Mouse (Mus musculus) liver, embryonic 14.5 days (tissue): ENCODE measurements around the gene Igf2r. TPM values are rescaled to one million over a fixed set of nuclear protein-coding genes. Genes with fewer than 3 reads are reported as not detected.

Experiments used
- ATAC-seq: fragments of 200-750 bp; cut with Nextera tagmentation; 2 replicates; pipeline ENCODE4 v1.8.0; 2017; ENCODE audit warnings: moderate number of reproducible peaks, mild to moderate bottlenecking, moderate library complexity; ENCODE audit not compliant: insufficient read depth
- DNase-seq, 3 experiments: peaks; one replicate each; pipeline ENCODE4 v3.0.0-alpha.2; 2012 to 2013; ENCODE audit warnings: low read depth in 3 of 3, low spot score in 3 of 3
- H3K27ac ChIP-seq: fragments of 300-500 bp; sonication (generic); 2 replicates; pipeline ENCODE4 v1.5.1; 2014; ENCODE audit warnings: moderate library complexity, mild to moderate bottlenecking, control low read depth, inconsistent platforms
- H3K27me3 ChIP-seq: fragments of 300-500 bp; sonication (generic); 2 replicates; pipeline ENCODE4 v1.6.1; 2014; ENCODE audit warnings: mild to moderate bottlenecking, low read length, moderate library complexity; ENCODE audit not compliant: control insufficient read depth, insufficient read depth
- H3K36me3 ChIP-seq: fragments of 300-500 bp; sonication (generic); replicated peaks from 2 replicates; pipeline ENCODE4 v1.6.1; 2014; ENCODE audit warnings: low read depth; ENCODE audit not compliant: control insufficient read depth, insufficient read depth
- H3K4me1 ChIP-seq, 2 experiments: fragments of 200-500 bp in 1 of 2; fragments of 300-500 bp in 1 of 2; sonication (generic) in 1 of 2; replicated peaks; 2 replicates each; pipeline ENCODE4 v1.6.1; 2012 to 2014; ENCODE audit warnings: antibody characterized with exemption in 1 of 2, inconsistent platforms in 1 of 2, low read length in 1 of 2; ENCODE audit not compliant: control insufficient read depth in 2 of 2, insufficient read depth in 2 of 2
- H3K4me2 ChIP-seq: fragments of 300-500 bp; sonication (generic); 2 replicates; pipeline ENCODE4 v1.6.1; 2014; ENCODE audit warnings: low read depth, mild to moderate bottlenecking, control low read depth, moderate library complexity
- H3K4me3 ChIP-seq, 2 experiments: fragments of 200-500 bp in 1 of 2; fragments of 300-500 bp in 1 of 2; sonication (generic) in 1 of 2; 2 replicates each; pipeline ENCODE4 v1.5.1; 2012 to 2014; ENCODE audit warnings: low read depth in 2 of 2, low read length in 2 of 2, mild to moderate bottlenecking in 2 of 2, control low read depth in 1 of 2, inconsistent platforms in 1 of 2, moderate library complexity in 1 of 2; ENCODE audit not compliant: insufficient read depth in 1 of 2
- H3K9ac ChIP-seq: fragments of 300-500 bp; sonication (generic); replicated peaks from 2 replicates; pipeline ENCODE4 v1.6.1; 2014; ENCODE audit warnings: mild to moderate bottlenecking, control low read depth, moderate library complexity
- H3K9me3 ChIP-seq: fragments of 300-500 bp; sonication (generic); 2 replicates; pipeline ENCODE4 v1.6.1; 2016; ENCODE audit warnings: low read length, mixed read lengths; ENCODE audit not compliant: control insufficient read depth
- CTCF ChIP-seq: IDR thresholded peaks from 2 replicates; pipeline ENCODE4 v1.5.1; 2016; ENCODE audit warnings: antibody characterized with exemption, low read depth, control low read depth
- EP300 ChIP-seq: IDR thresholded peaks from 2 replicates; pipeline ENCODE4 v1.6.1; 2016; ENCODE audit warnings: antibody characterized with exemption, low read depth
- WGBS: fragments of 180-500 bp; shearing (Covaris S2); extraction: QIAGEN DNeasy Blood & Tissue Kit; methylation state at CpG from one replicate; pipeline ENCODE4 v1.1.7; 2014; ENCODE audit not compliant: insufficient replicate concordance; 5-methylcytosine and 5-hydroxymethylcytosine counted together
- polyA plus RNA-seq, 2 experiments: library from polyadenylated mRNA; depleted of rRNA in 1 of 2; stranded (reverse) in 1 of 2; unstranded in 1 of 2; fragments of >200 nt; fragmentation: Nextera tagmentation in 1 of 2; extraction: Ambion mirVana in 1 of 2; gene quantifications; 2 replicates each; pipeline versions ENCODE4 v1.2.1 to v1.2.3; 2012 to 2014

Igf2r gene
- polyA plus RNA-seq, 2 experiments, result 12.6 to 12.8 TPM

DNA sequence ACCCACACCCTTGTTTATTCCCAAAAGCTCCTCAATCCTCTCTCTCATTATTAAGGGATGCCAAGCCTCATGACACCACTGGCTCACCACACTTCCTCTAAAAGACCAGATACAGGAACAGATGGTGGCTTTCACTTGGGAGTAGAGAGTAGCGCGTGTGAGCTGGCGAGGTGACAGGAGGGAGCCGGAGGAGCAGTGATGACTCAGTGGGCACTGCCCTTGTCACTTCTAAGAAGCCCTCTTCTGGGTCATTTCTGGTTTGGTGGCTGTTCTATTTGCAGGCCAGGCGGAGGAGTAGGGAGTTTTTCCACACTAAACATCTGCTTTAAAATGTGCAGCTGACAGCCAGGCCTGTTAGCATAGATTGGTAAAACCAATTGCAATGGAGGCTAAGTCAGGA lies 11.5 kb downstream of the Igf2r start:
- no peak for ATAC-seq
- no peak for DNase-seq
- H3K27me3 ChIP-seq, result no peaks in the 10 kb centered on the region
- H3K9me3 ChIP-seq, result no peaks in the 10 kb centered on the region
- no peak overlapping the region for H3K27ac ChIP-seq
- 54% methylated on average over 5 of the region's 5 CpGs for WGBS
- no peaks in the 10 kb centered on the region for H3K36me3 ChIP-seq
- no peak overlapping the region for H3K4me2 ChIP-seq
- no peak for TF ChIP-seq EP300
- no peak for TF ChIP-seq CTCF
- H3K9ac ChIP-seq, result no peak overlapping the region
- no peak overlapping the region for H3K4me3 ChIP-seq
- H3K4me1 ChIP-seq, result peaks cover 3 to 24% of the 10 kb centered on the region in 2 experiments

DNA sequence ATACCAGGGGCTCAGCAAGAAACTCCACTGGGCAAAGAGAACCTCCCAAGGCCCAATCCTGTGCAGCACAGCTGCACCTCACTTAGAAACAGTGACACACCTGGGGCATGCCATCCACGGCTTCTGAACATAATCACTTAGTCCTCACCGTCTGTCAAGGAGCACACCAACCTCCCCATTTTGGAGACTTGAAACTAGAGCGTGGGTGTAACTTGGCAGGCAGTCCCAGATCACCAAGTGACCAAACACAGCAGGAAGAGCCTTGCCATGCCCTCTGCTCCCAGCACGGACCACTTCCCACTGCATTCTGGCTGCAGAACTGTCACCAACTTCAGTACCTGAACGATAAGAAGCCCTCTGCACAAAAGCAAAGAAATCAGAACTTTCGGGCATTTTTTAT lies 12.3 kb downstream of the Igf2r start:
- DNase-seq, result no peak
- H3K36me3 ChIP-seq, result no peaks in the 10 kb centered on the region
- no peak overlapping the region for H3K27ac ChIP-seq
- WGBS, result 69% methylated on average over 6 of the region's 6 CpGs
- H3K4me1 ChIP-seq, result peaks cover 4 to 32% of the 10 kb centered on the region in 2 experiments
- H3K9ac ChIP-seq, result no peak overlapping the region
- no peaks in the 10 kb centered on the region for H3K27me3 ChIP-seq
- H3K4me3 ChIP-seq, result no peak overlapping the region
- no peaks in the 10 kb centered on the region for H3K9me3 ChIP-seq
- ATAC-seq, result no peak
- no peak for TF ChIP-seq EP300
- no peak for TF ChIP-seq CTCF
- no peak overlapping the region for H3K4me2 ChIP-seq

DNA sequence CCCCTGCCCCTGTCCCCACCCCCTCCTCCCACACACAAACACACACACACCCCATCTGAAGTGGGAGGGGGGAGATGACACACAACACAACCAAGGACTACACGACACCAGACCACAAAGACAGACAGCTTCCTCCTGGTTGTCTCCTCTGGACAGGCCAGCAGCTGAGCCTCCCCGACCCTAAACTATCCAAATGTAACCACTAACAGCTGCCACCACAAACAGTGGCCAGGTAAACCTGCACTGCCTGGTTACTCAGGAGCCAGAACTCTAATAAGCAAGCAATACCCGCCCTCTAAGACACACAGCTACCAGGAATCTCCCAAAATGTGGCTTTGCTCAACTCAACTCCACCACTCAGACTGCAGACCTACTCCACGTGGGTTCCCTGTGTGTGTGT lies 13.5 kb downstream of the Igf2r start:
- H3K4me1 ChIP-seq, result peaks cover 4 to 29% of the 10 kb centered on the region in 2 experiments; a peak in 3 of 4 replicates

DNA sequence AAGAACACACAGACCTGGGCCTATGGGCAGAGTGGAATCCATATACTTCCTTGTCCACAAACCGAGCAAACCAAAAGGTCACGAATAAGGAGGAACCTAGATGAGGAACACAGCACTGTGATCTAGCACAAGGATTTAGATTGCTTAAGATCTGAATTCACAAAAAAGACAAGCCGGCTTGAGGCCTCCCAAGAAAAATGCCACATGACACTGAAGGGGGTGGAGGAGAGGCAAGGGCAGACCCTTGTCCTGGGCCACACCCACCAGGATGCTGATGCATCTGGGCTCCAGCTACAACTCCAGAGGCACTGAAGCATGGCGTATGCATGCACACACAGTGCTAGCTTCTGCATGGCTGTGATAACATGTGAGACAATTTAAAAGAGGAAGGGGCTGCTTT lies 14.3 kb downstream of the Igf2r start:
- 33% methylated on average over 4 of the region's 4 CpGs for WGBS
- H3K36me3 ChIP-seq, result no peaks in the 10 kb centered on the region
- no peak overlapping the region for H3K4me2 ChIP-seq
- H3K9me3 ChIP-seq, result no peaks in the 10 kb centered on the region
- no peak overlapping the region for H3K4me3 ChIP-seq
- H3K9ac ChIP-seq, result no peak overlapping the region
- no peaks in the 10 kb centered on the region for H3K27me3 ChIP-seq
- peaks cover 4 to 29% of the 10 kb centered on the region in 2 experiments; a peak in 3 of 4 replicates for H3K4me1 ChIP-seq
- no peak for ATAC-seq
- TF ChIP-seq CTCF (no peak), EP300 (no peak)
- no peak for DNase-seq
- H3K27ac ChIP-seq, result no peak overlapping the region

More for the DNA sequence above, 13.5 kb downstream of the Igf2r start:
- H3K4me2 ChIP-seq, result no peak overlapping the region
- no peak overlapping the region for H3K4me3 ChIP-seq
- H3K9ac ChIP-seq, result no peak overlapping the region
- 32% methylated on average over 4 of the region's 4 CpGs for WGBS
- H3K27me3 ChIP-seq, result no peaks in the 10 kb centered on the region
- H3K9me3 ChIP-seq, result no peaks in the 10 kb centered on the region
- no peak overlapping the region for H3K27ac ChIP-seq
- TF ChIP-seq CTCF (no peak), EP300 (no peak)
- DNase-seq, result no peak
- no peak for ATAC-seq
- H3K36me3 ChIP-seq, result no peaks in the 10 kb centered on the region

DNA sequence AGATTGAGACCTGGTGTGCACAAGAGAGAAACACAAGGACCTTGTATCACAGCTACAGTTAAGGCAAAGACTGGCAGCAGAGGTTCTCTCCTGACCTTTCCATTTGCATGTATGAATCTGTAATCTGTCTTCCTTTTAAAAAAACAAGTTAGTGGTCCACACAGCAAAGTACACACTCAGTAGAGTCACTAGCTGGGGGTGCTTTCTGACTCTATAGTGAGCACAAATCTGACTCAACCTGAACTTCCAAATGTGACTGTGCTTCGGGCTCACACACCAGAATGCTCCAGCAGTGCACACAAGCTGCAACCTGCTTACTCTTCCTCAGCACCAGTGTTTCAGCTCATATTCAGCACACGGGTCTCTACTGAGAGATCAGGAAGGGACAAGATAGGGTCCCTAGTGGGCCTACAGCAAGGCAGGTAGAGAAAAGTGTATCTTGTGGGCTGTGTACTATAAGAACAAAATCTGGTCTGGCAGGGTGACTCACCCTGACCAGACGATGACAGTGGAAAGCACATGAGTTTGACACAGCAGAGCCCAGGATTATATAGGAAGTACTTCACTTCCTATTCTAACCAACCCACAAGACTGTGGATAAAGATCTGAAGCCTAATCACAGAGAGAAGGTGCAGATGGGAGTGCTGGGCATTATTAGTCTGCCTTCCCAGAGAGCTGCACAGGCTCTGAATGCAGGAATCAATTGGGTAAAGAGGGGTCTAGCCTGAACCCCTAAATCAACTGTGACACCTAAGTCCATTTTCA lies 15.0 kb downstream of the Igf2r start:
- no peak overlapping the region for H3K4me2 ChIP-seq
- TF ChIP-seq EP300, result no peak
- no peak for TF ChIP-seq CTCF
- no peak overlapping the region for H3K4me3 ChIP-seq
- H3K27me3 ChIP-seq, result no peaks in the 10 kb centered on the region
- no peak overlapping the region for H3K9ac ChIP-seq
- ATAC-seq, result no peak
- H3K36me3 ChIP-seq, result no peaks in the 10 kb centered on the region
- no peaks in the 10 kb centered on the region for H3K9me3 ChIP-seq
- no peak for DNase-seq
- H3K27ac ChIP-seq, result no peak overlapping the region
- 29% methylated on average over 3 of the region's 3 CpGs for WGBS
- H3K4me1 ChIP-seq, result peaks cover 4 to 31% of the 10 kb centered on the region in 2 experiments; a peak in 3 of 4 replicates
